Mouse (Mus musculus): ENCODE results near the gene Irf2bpl. TPM values are rescaled to one million over a fixed set of nuclear protein-coding genes. Genes with fewer than 3 reads are reported as not detected.
A peak's percentile ranks its signal among the peaks of the same experiment; 100 is the strongest.

Irf2bpl gene
- total RNA-seq, 2 experiments from 2014 or later = 69.8 to 70.2 TPM

- Histone ChIP-seq H3K27ac (peak overlapping the region; percentile 99), H3K4me3 (no peak overlapping the region)
- no peak for DNase-seq (ENCODE audit: low spot score in 2 of 2)
- no peak for TF ChIP-seq CTCF (conservative IDR thresholded peaks at IDR 0.05)
Measured at GRCm38 (mm10) chr12:86895703-86896409, 11.3 kb upstream of the Irf2bpl start.

GRCm38 (mm10) chr12:86894841-86895428, 10.3 kb upstream of the Irf2bpl start:
- no peak for TF ChIP-seq CTCF (conservative IDR thresholded peaks at IDR 0.05)
- DNase-seq (ENCODE audit: low spot score in 2 of 2) = peak; percentile 51 to 66
- Histone ChIP-seq H3K27ac (peak overlapping the region; percentile 99), H3K4me3 (peak overlapping the region; percentile 46)

- H3K4me3 ChIP-seq = peak overlapping the region; percentile 54
- peak; percentile 98 for DNase-seq (ENCODE audit: low spot score in 2 of 2)
- peak overlapping the region; percentile 99 for H3K27ac ChIP-seq
- no peak for TF ChIP-seq CTCF (conservative IDR thresholded peaks at IDR 0.05)
Measured at GRCm38 (mm10) chr12:86894184-86894839, 9.7 kb upstream of the Irf2bpl start.

- peak overlapping the region; percentile 54 for H3K4me3 ChIP-seq
- peak overlapping the region; percentile 99 for H3K27ac ChIP-seq
- no peak for DNase-seq (ENCODE audit: low spot score in 2 of 2)
- TF ChIP-seq CTCF (conservative IDR thresholded peaks at IDR 0.05) = 0 out of 2 replicates have a peak, but pooled peaks have one; percentile 9
Measured at GRCm38 (mm10) chr12:86893326-86894183, 9.0 kb upstream of the Irf2bpl start.

- DNase-seq (ENCODE audit: low spot score in 2 of 2) = no peak
- H3K4me3 ChIP-seq = peak overlapping the region; percentile 55
- no peak for TF ChIP-seq CTCF (conservative IDR thresholded peaks at IDR 0.05)
- peak overlapping the region; percentile 99 for H3K27ac ChIP-seq
Measured at GRCm38 (mm10) chr12:86892711-86893311, 8.2 kb upstream of the Irf2bpl start.

GRCm38 (mm10) chr12:86891786-86892702, 7.4 kb upstream of the Irf2bpl start:
- DNase-seq (ENCODE audit: low spot score in 2 of 2) = peak in 1 of 2 experiments; percentile 59
- Histone ChIP-seq H3K27ac (peak overlapping the region; percentile 99), H3K4me3 (peak overlapping the region; percentile 55)
- no peak for TF ChIP-seq CTCF (conservative IDR thresholded peaks at IDR 0.05)

- Histone ChIP-seq H3K27ac (peak overlapping the region; percentile 99), H3K4me3 (peak overlapping the region; percentile 55)
- TF ChIP-seq CTCF (conservative IDR thresholded peaks at IDR 0.05) = no peak
- DNase-seq (ENCODE audit: low spot score in 2 of 2) = no peak
Measured at GRCm38 (mm10) chr12:86891454-86891785, 6.8 kb upstream of the Irf2bpl start.

GRCm38 (mm10) chr12:86890796-86891301, 6.3 kb upstream of the Irf2bpl start:
- no peak overlapping the region for H3K4me3 ChIP-seq

GRCm38 (mm10) chr12:86890091-86890720, 5.6 kb upstream of the Irf2bpl start:
- Histone ChIP-seq H3K27ac (peak overlapping the region; percentile 96), H3K4me3 (no peak overlapping the region)
- DNase-seq (ENCODE audit: low spot score in 2 of 2) = no peak
- TF ChIP-seq CTCF (conservative IDR thresholded peaks at IDR 0.05) = no peak

More at GRCm38 (mm10) chr12:86890796-86891301, 6.3 kb upstream of the Irf2bpl start:
- peak overlapping the region; percentile 96 for H3K27ac ChIP-seq
- no peak for DNase-seq (ENCODE audit: low spot score in 2 of 2)
- TF ChIP-seq CTCF (conservative IDR thresholded peaks at IDR 0.05) = peak; percentile 65

- TF ChIP-seq CTCF (conservative IDR thresholded peaks at IDR 0.05) = no peak
- DNase-seq (ENCODE audit: low spot score in 2 of 2) = no peak
- Histone ChIP-seq H3K27ac (peak overlapping the region; percentile 96), H3K4me3 (peak overlapping the region; percentile 50; the same call in 1 of the 2 replicates)
Measured at GRCm38 (mm10) chr12:86889103-86889644, 4.6 kb upstream of the Irf2bpl start.
